Mouse (Mus musculus): ENCODE measurements around the gene Slc26a1. TPM values are rescaled to one million over a fixed set of nuclear protein-coding genes. Genes with fewer than 3 reads are reported as not detected.

Gene Slc26a1
- total RNA-seq, 2 experiments from 2014 or later = 2.6 to 2.8 TPM

GRCm38 (mm10) chr5:108694352-108695261 lies 19.2 kb upstream of the Slc26a1 start:
- peak in 1 of 2 experiments; percentile 59 for DNase-seq (ENCODE audit: extremely low spot score in 1 of 2, low spot score in 2 of 2)
- intact Hi-C loops (cut with DNase I) = no loop called here

- DNase-seq (ENCODE audit: extremely low spot score in 1 of 2, low spot score in 2 of 2) = peak; percentile 73 to 92
- intact Hi-C loops (cut with DNase I) = no loop called here
Observed at GRCm38 (mm10) chr5:108693872-108694288, 18.5 kb upstream of the Slc26a1 start.

- DNase-seq (ENCODE audit: extremely low spot score in 1 of 2, low spot score in 2 of 2) = peak in 1 of 2 experiments; percentile 68
- intact Hi-C loops (cut with DNase I) = no loop called here
Observed at GRCm38 (mm10) chr5:108692271-108692670, 16.9 kb upstream of the Slc26a1 start, which contains the start of gene Fgfrl1. TSS of gene Fgfrl1 (plus strand) at chr5:108692382.

GRCm38 (mm10) chr5:108691152-108691551 lies 15.8 kb upstream of the Slc26a1 start:
- no peak for DNase-seq (ENCODE audit: extremely low spot score in 1 of 2, low spot score in 2 of 2)
- intact Hi-C loops (cut with DNase I) = no loop called here

GRCm38 (mm10) chr5:108689091-108689490 lies 13.7 kb upstream of the Slc26a1 start:
- DNase-seq (ENCODE audit: extremely low spot score in 1 of 2, low spot score in 2 of 2) = no peak
- intact Hi-C loops (cut with DNase I) = no loop called here

GRCm38 (mm10) chr5:108680871-108681270 lies 5.5 kb upstream of the Slc26a1 start:
- intact Hi-C loops (cut with DNase I) = no loop called here
- no peak for DNase-seq (ENCODE audit: extremely low spot score in 1 of 2, low spot score in 2 of 2)

- no peak for DNase-seq (ENCODE audit: extremely low spot score in 1 of 2, low spot score in 2 of 2)
- intact Hi-C loops (cut with DNase I) = no loop called here
Observed at GRCm38 (mm10) chr5:108679909-108680308, 4.5 kb upstream of the Slc26a1 start.

GRCm38 (mm10) chr5:108678296-108678854 lies 3.0 kb upstream of the Slc26a1 start:
- intact Hi-C loops (cut with DNase I) = no loop called here
- no peak for DNase-seq (ENCODE audit: extremely low spot score in 1 of 2, low spot score in 2 of 2)

GRCm38 (mm10) chr5:108677605-108678295 lies 2.4 kb upstream of the Slc26a1 start:
- DNase-seq (ENCODE audit: extremely low spot score in 1 of 2, low spot score in 2 of 2) = peak; percentile 82 to 88
- intact Hi-C loops (cut with DNase I) = no loop called here

GRCm38 (mm10) chr5:108676772-108677498 lies 1.6 kb upstream of the Slc26a1 start:
- intact Hi-C loops (cut with DNase I) = no loop called here
- DNase-seq (ENCODE audit: extremely low spot score in 1 of 2, low spot score in 2 of 2) = no peak

- intact Hi-C loops (cut with DNase I) = no loop called here
- DNase-seq (ENCODE audit: extremely low spot score in 1 of 2, low spot score in 2 of 2) = no peak
Observed at GRCm38 (mm10) chr5:108674624-108675023, 745 bp downstream of the Slc26a1 start.

- no peak for DNase-seq (ENCODE audit: extremely low spot score in 1 of 2, low spot score in 2 of 2)
- intact Hi-C loops (cut with DNase I) = no loop called here
Observed at GRCm38 (mm10) chr5:108671757-108672156, 3.6 kb downstream of the Slc26a1 start.

GRCm38 (mm10) chr5:108670785-108671184 lies 4.6 kb downstream of the Slc26a1 start:
- peak in 1 of 2 experiments; percentile 60 for DNase-seq (ENCODE audit: extremely low spot score in 1 of 2, low spot score in 2 of 2)
- intact Hi-C loops (cut with DNase I) = no loop called here

- DNase-seq (ENCODE audit: extremely low spot score in 1 of 2, low spot score in 2 of 2) = no peak
- intact Hi-C loops (cut with DNase I) = no loop called here
Observed at GRCm38 (mm10) chr5:108669986-108670385, 5.4 kb downstream of the Slc26a1 start.

GRCm38 (mm10) chr5:108668977-108669936 lies 6.1 kb downstream of the Slc26a1 start, which contains the start of gene Dgkq:
TSS of gene Dgkq (minus strand) at chr5:108669672.
- intact Hi-C loops (cut with DNase I) = no loop called here
- DNase-seq (ENCODE audit: extremely low spot score in 1 of 2, low spot score in 2 of 2) = peak; percentile 83 to 92

GRCm38 (mm10) chr5:108668387-108668932 lies 6.9 kb downstream of the Slc26a1 start:
- intact Hi-C loops (cut with DNase I) = no loop called here
- DNase-seq (ENCODE audit: extremely low spot score in 1 of 2, low spot score in 2 of 2) = no peak

GRCm38 (mm10) chr5:108667370-108667769 lies 8.0 kb downstream of the Slc26a1 start:
- no peak for DNase-seq (ENCODE audit: extremely low spot score in 1 of 2, low spot score in 2 of 2)
- intact Hi-C loops (cut with DNase I) = no loop called here

Measured in left cerebral cortex, postnatal 10 days (tissue).